Mouse (Mus musculus): ENCODE results near the gene Hist1h3e.
A peak's percentile ranks its signal among the peaks of the same experiment; 100 is the strongest.

Gene Hist1h3e

GRCm38 (mm10) chr13:23536076-23536822 lies 25.9 kb downstream of the Hist1h3e start:
- DNase-seq, result no peak

GRCm38 (mm10) chr13:23535137-23536075 lies 26.8 kb downstream of the Hist1h3e start, which contains the start of gene Hist1h3g:
Gene Hist1h3g, plus strand, starts transcription at chr13:23535422.
- peak; percentile 82 for DNase-seq

GRCm38 (mm10) chr13:23534368-23535131 lies 27.6 kb downstream of the Hist1h3e start:
- DNase-seq, result no peak

- DNase-seq, result peak; percentile 40
Measured at GRCm38 (mm10) chr13:23533560-23534367, 28.4 kb downstream of the Hist1h3e start, which contains the start of gene Hist1h2af. Gene Hist1h2af, plus strand, starts transcription at chr13:23533906.

- no peak for DNase-seq
Measured at GRCm38 (mm10) chr13:23532262-23533075, 29.7 kb downstream of the Hist1h3e start.

GRCm38 (mm10) chr13:23530901-23531875 lies 31.0 kb downstream of the Hist1h3e start, which contains the start of gene Hist1h4h:
Gene Hist1h4h, plus strand, starts transcription at chr13:23531050.
- DNase-seq, result peak; percentile 94

- DNase-seq, result peak; percentile 65
Measured at GRCm38 (mm10) chr13:23530181-23530900, 31.8 kb downstream of the Hist1h3e start.

GRCm38 (mm10) chr13:23529480-23530165 lies 32.5 kb downstream of the Hist1h3e start:
- no peak for DNase-seq

GRCm38 (mm10) chr13:23529005-23529404 lies 33.2 kb downstream of the Hist1h3e start:
- DNase-seq, result no peak

GRCm38 (mm10) chr13:23526312-23526711 lies 35.9 kb downstream of the Hist1h3e start:
- DNase-seq, result peak; percentile 92

GRCm38 (mm10) chr13:23525901-23526300 lies 36.3 kb downstream of the Hist1h3e start:
- DNase-seq, result no peak

GRCm38 (mm10) chr13:23524654-23525053 lies 37.5 kb downstream of the Hist1h3e start:
- peak; percentile 65 for DNase-seq

GRCm38 (mm10) chr13:23523976-23524375 lies 38.2 kb downstream of the Hist1h3e start:
- DNase-seq, result no peak

- DNase-seq, result peak; percentile 81
Measured at GRCm38 (mm10) chr13:23521703-23522102, 40.5 kb downstream of the Hist1h3e start.

GRCm38 (mm10) chr13:23519416-23519815 lies 42.8 kb downstream of the Hist1h3e start:
- peak; percentile 83 for DNase-seq

GRCm38 (mm10) chr13:23518885-23519284 lies 43.3 kb downstream of the Hist1h3e start:
- peak; percentile 82 for DNase-seq

- DNase-seq, result no peak
Measured at GRCm38 (mm10) chr13:23518295-23518603, 43.9 kb downstream of the Hist1h3e start.

- peak; percentile 94 for DNase-seq
Measured at GRCm38 (mm10) chr13:23517603-23518294, 44.4 kb downstream of the Hist1h3e start.
